Mouse (Mus musculus) lung, adult 10 weeks (tissue): ENCODE measurements around the gene Fam166a. TPM values are rescaled to one million over a fixed set of nuclear protein-coding genes. Genes with fewer than 3 reads are reported as not detected.

Source experiments
- polyA plus RNA-seq: library from polyadenylated mRNA; stranded (reverse); fragments of 350-450 nt; fragmentation: Illumina TruSeq; extraction: RNeasy Lipid Tissue Mini Kit (QIAGEN cat#74804); gene quantifications from one replicate; pipeline ENCODE4 v1.2.3, GENCODE M21; 2014; ENCODE audit warnings: low read depth, low replicate concordance; ENCODE audit not compliant: insufficient read depth

Gene Fam166a
- polyA plus RNA-seq, result not detected

GRCm38 (mm10) chr2:25218445-25218844 is at the start of gene Fam166a:
Fam166a (plus strand) TSS chr2:25218745.

GRCm38 (mm10) chr2:25180478-25180903 is 38.1 kb upstream of the Fam166a start, which contains the start of gene Nrarp:
Nrarp (plus strand) TSS chr2:25180758.

GRCm38 (mm10) chr2:25196172-25196954 is 22.2 kb upstream of the Fam166a start, which contains the start of gene Tor4a:
Tor4a (minus strand) TSS chr2:25196886.

GRCm38 (mm10) chr2:25211121-25211670 is 7.3 kb upstream of the Fam166a start, which contains the start of gene Nelfb:
Nelfb (minus strand) TSS chr2:25211489.

GRCm38 (mm10) chr2:25214444-25214843 is 4.1 kb upstream of the Fam166a start, which contains the start of gene Stpg3:
Stpg3 (minus strand) TSS chr2:25214637.

GRCm38 (mm10) chr2:25224492-25224765 is 5.9 kb downstream of the Fam166a start, which contains the start of gene Tubb4b:
Tubb4b (minus strand) TSS chr2:25224702.

GRCm38 (mm10) chr2:25234050-25234449 is 15.5 kb downstream of the Fam166a start, which contains the start of gene Slc34a3:
Slc34a3 (minus strand) TSS chr2:25234364.

GRCm38 (mm10) chr2:25236614-25237013 is 18.1 kb downstream of the Fam166a start, which contains the start of gene Rnf224:
Rnf224 (minus strand) TSS chr2:25236787.

GRCm38 (mm10) chr2:25242101-25242506 is 23.6 kb downstream of the Fam166a start, which contains the start of the genes Rnf208 and Cysrt1:
Rnf208 (plus strand) TSS chr2:25242255.
Cysrt1 (minus strand) TSS chr2:25242452.

GRCm38 (mm10) chr2:25246183-25247072 is 27.9 kb downstream of the Fam166a start, which contains the start of gene AL732309.1:
AL732309.1 (minus strand) TSS chr2:25246863.

GRCm38 (mm10) chr2:25255284-25255779 is 36.8 kb downstream of the Fam166a start, which contains the start of gene Tmem203:
Tmem203 (plus strand) TSS chr2:25255439.

GRCm38 (mm10) chr2:25262291-25262767 is 43.8 kb downstream of the Fam166a start, which contains the start of gene Tprn:
Tprn (plus strand) TSS chr2:25262618.

Other genes with a start within 250 kb of the Fam166a start
- gene Mrpl41, start 243.6 kb upstream of the Fam166a start, polyA plus RNA-seq, result 58.2 TPM
- gene Pnpla7, start 242.7 kb upstream of the Fam166a start, polyA plus RNA-seq, result 13.0 TPM
- gene Nsmf, start 164.4 kb upstream of the Fam166a start, polyA plus RNA-seq, result 29.3 TPM
- gene Entpd8, start 138.4 kb upstream of the Fam166a start, polyA plus RNA-seq, result 2.4 TPM
- 1.9 TPM for gene Noxa1, start 123.6 kb upstream of the Fam166a start, polyA plus RNA-seq
- 28.7 TPM for gene Nrarp, start 38.0 kb upstream of the Fam166a start, polyA plus RNA-seq
- gene Tor4a, start 21.9 kb upstream of the Fam166a start, polyA plus RNA-seq, result 18.3 TPM
- gene Nelfb, start 7.3 kb upstream of the Fam166a start, polyA plus RNA-seq, result 41.8 TPM
- not detected for gene Stpg3, start 4.1 kb upstream of the Fam166a start, polyA plus RNA-seq
- gene Tubb4b, start 6.0 kb downstream of the Fam166a start, polyA plus RNA-seq, result 379 TPM
- not detected for gene Slc34a3, start 15.6 kb downstream of the Fam166a start, polyA plus RNA-seq
- not detected for gene Rnf224, start 18.0 kb downstream of the Fam166a start, polyA plus RNA-seq
- 2.1 TPM for gene Rnf208, start 23.5 kb downstream of the Fam166a start, polyA plus RNA-seq
- gene Cysrt1, start 23.7 kb downstream of the Fam166a start, polyA plus RNA-seq, result 0.30 TPM
- 6.2 TPM for gene AL732309.1, start 28.1 kb downstream of the Fam166a start, polyA plus RNA-seq
- gene Tmem203, start 36.7 kb downstream of the Fam166a start, polyA plus RNA-seq, result 15.5 TPM
- 6.2 TPM for gene Tprn, start 43.9 kb downstream of the Fam166a start, polyA plus RNA-seq
- 68.9 TPM for gene Ssna1, start 53.7 kb downstream of the Fam166a start, polyA plus RNA-seq
- gene Anapc2, start 53.7 kb downstream of the Fam166a start, polyA plus RNA-seq, result 38.0 TPM
- not detected for gene Tmem210, start 69.4 kb downstream of the Fam166a start, polyA plus RNA-seq
- 22.2 TPM for gene Lrrc26, start 71.2 kb downstream of the Fam166a start, polyA plus RNA-seq
- not detected for gene Grin1, start 100.4 kb downstream of the Fam166a start, polyA plus RNA-seq
- 31.9 TPM for gene Man1b1, start 113.6 kb downstream of the Fam166a start, polyA plus RNA-seq
- 18.5 TPM for gene Dpp7, start 137.6 kb downstream of the Fam166a start, polyA plus RNA-seq
- 51.2 TPM for gene Uap1l1, start 146.9 kb downstream of the Fam166a start, polyA plus RNA-seq
- 1.0 TPM for gene Sapcd2, start 153.6 kb downstream of the Fam166a start, polyA plus RNA-seq
- gene Entpd2, start 177.1 kb downstream of the Fam166a start, polyA plus RNA-seq, result 7.6 TPM
- gene Npdc1, start 180.6 kb downstream of the Fam166a start, polyA plus RNA-seq, result 69.7 TPM
- 1.7 TPM for gene Fut7, start 204.5 kb downstream of the Fam166a start, polyA plus RNA-seq
- 9.0 TPM for gene Abca2, start 210.0 kb downstream of the Fam166a start, polyA plus RNA-seq
- gene Clic3, start 238.1 kb downstream of the Fam166a start, polyA plus RNA-seq, result 364 TPM
- gene Paxx, start 242.3 kb downstream of the Fam166a start, polyA plus RNA-seq, result 44.5 TPM